Mouse (Mus musculus) spleen, adult 18-20 months (tissue): ENCODE data around the gene Cwc27.

Experiments used
- DNase-seq, 2 experiments: peaks; one replicate each; pipeline ENCODE4 v3.0.0; 2022; ENCODE audit warnings: mixed read lengths in 2 of 2

The Cwc27 gene

DNA sequence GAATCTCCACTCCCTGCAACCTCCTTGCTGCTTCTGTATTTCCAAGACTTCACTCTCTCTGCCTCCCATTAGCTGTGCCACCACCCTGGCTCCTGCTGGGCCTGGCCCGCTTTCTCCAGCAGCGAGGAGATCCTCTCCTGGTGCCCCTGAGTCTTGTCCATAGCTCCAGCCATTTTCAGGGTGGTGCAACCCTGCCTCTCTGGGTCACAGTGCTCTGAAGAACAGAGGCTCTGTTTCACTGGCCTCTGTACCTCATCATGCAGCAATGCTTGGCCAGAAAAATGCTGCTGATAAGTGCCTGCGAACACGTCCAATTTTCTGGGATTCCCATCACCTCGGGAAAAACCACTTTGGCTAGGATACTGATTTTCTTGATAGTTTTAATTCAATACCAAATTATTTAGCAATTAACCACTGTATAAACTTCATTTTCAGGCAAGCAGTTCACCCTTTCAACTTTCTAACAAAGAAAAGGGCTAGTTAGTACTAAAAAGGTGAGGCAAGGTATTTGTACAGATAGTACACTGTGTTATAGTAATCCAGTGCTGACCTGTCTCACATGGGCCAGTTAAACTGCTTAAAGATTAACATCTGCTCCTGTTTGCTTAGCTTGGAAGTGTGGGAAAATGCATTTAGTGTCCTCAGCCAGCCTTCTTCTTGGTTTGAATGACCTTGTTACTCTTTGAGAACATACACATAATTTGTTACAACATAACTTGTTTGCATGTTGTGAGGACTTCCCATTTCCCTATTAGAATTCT lies 176.1 kb downstream of the Cwc27 start:
- no peak for DNase-seq

DNA sequence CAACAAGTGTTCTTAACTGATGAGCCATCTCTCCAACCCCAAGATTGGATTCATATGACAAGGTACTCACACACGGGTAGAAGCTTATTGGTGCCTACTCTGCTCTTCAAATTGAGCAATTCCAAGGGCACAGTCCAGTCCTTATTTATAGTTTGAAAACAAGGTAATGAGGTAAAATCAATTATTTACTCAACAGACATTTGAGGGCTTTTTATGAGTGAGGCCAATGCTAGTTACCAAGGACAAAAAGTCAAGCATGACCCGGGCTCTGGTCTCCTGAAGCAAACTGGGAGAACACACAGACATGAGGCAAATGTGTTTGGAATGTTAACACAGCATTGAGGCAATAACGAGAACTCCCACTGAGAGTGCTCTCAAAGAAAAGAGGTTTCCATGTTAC lies 178.0 kb downstream of the Cwc27 start:
- no peak for DNase-seq

DNA sequence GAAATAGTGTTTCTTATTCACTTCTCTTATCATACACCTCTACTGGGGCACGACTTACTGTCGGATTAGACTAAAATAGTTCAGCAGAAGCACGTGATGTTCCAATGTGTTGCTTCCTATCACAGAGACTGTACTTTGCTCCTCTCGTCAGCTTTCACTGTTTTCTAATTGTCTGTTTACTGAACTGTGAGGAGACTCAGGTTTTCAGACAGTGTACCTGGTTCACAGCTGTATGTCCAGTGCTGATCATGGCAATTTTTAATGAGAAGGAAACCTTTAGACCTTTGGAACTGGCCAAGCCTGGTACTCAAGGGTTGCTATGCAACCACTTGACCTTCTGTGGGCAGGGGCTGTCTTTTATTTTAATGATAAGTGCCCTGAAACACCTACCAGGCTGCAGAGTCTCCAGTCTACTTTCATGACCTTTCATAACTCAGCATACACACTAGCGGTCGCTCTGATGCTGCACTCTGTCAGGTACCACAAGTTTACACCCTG lies 180.9 kb downstream of the Cwc27 start:
- DNase-seq = no peak

DNA sequence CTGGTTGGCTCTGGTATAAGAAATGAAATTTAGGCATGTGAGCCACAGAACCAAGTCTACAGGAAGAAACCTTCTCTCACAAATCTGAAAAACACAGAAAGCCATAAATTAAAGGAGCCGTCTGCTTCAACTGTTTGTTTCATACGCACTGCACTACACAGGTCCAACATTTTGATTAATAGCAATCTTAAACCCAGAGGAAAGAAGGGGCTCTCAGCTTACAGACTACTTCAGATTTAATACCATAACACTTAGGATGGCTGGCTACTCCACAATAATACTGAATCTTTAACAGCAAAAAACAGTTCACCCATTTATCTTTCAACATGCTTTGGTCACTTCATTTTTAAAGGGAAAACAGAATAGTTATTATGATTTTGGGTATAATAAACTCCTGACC lies 182.2 kb downstream of the Cwc27 start:
- no peak for DNase-seq

DNA sequence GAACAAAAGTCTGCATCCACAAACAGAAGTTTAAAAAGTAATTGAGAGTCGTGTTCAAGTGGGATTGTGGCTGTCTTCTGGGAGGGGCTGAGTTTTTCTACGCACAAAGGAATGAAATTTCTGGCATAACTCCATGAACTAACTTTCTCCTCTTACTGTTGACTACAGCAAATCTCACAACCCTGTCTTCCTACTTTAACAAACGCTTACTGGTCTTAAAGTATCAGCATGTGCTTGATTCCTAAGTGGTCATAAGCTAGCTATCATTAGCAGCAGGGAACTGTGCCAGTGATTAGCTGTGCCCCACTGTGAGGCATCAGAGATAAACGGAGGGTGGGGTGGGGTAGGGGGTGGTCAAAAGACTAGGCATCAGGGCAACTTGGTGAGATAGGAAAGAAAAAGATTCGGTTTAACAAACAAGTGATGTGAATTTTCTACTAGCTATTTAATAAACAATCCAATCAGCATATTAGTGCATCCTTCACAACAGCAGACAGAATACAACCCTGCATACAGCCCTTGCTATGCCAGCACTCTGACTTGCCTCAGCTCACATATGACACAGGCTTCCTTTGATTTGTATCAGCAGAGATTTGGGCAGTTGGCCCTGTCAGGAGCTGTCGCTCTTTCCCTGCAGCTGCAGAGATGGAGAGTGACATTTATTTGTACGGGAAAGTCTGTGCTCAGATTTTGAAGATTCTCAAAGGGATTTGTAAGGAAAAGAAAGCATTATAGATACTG lies 184.3 kb downstream of the Cwc27 start:
- DNase-seq = no peak

DNA sequence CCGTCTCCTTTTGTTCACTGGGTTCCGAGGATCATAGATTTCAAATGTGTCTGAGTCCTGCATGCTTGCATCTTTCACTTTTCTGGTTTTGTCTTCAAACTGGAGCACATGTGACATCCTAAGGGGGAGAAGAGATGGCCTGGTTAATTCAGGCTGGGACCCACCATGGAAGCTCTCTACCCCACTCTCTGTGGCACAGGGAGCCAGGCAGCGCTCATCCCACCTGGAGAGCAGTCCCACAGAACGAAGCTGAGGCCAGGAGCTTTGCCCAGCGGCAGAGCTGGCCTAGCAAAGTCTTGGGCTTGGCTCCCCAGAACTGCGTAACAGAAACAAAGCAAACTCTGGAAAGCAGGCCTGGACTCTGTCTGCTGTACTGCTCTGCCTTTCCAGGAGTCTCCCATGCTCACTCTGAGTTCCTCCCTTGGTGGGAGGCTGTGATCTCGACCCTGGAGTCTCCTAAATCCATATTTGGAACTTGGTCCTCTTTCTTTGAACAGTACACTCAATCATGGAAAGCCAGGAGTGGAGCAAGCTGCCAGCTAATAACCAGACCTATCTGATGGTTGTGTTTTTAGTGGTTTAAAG lies 185.2 kb downstream of the Cwc27 start:
- DNase-seq = no peak

DNA sequence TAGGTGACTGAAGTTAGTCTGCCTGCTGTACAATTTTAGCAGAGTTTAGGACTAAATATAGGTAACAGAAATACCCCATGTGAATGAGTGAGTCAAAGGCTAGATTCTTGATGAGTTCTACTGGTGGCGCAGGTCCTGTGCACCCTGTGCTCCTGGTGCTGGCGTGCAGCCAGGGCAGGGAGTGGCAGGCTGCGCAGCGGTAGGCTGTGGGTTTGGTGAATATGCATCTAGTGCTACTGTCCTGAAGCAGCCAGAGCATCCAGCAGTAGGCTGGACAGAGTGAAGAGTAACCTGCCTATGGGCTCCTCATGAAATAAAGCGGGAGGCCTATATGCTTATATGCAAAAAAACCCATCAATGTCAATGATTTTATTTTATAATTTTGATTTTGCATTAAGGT lies 186.1 kb downstream of the Cwc27 start:
- no peak for DNase-seq

DNA sequence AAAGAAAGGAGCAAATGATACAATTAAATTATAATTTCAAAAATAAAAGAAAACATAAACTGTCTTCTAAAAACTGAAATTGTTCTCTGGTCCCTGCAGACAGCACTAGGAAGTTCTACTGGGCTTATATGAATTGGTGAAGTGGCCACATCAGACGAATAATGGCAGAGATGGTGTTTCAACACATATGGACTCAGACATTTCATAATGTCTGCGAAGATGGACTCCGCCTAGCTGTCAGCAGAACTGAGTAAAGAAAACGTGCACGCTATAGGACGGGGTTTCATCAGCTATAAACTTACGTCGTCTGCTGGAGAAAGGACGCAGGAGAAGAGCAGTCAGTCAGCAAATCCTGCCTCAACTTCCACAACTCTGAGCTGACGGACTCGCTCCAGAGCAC lies 187.3 kb downstream of the Cwc27 start:
- DNase-seq = no peak

DNA sequence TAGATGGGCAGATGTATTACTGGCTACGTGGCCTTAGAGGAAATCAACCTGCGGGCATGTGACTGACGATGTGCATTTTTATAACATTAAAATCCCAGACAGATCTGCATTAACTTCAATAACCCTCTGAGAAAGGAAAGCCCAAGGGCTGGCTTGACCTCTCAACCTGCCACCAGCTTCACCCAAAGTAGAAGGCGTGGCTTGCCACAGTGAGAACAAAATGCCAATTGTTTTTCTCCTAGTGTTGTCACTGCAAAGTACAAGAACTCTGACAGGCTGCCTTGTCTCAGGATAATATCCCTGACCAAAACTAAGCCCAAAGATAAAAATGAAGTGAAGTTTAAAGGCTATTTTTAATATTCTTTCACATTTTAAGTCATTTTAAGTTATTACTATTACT lies 188.9 kb downstream of the Cwc27 start:
- DNase-seq = no peak

DNA sequence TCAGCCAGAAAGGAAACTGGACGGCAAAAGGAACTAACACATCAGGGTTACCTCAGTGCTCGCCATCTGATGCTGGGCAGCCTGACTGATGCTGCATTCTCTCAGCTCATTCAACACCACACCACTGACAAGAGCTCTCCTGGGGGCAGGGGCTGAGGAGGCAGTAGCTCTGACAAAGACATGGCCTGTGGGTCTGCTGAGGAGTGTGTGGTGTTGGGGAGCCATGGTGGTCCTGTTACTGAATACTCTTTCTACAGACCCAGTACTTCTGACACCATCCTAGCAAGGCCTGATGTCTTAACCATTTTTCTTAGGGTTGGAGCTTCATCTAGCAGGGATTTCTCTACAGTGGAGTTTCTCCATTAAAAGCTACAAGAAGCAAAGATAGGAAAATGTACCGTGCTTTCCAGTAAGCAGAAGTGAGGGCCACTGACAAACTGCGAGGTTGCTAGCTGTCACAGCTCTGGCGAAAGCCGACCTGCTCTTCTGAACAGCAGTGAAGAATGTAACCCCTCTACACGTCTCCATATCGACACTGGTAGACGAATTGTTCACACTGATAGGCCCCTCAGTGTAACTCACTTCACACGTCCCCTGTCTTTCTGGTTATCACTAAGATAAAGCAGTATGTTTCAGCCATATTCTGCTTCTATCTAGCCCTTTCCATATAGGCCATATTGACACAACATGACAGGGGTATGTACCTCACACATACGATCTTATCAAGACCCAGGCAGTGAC lies 189.6 kb downstream of the Cwc27 start:
- no peak for DNase-seq

DNA sequence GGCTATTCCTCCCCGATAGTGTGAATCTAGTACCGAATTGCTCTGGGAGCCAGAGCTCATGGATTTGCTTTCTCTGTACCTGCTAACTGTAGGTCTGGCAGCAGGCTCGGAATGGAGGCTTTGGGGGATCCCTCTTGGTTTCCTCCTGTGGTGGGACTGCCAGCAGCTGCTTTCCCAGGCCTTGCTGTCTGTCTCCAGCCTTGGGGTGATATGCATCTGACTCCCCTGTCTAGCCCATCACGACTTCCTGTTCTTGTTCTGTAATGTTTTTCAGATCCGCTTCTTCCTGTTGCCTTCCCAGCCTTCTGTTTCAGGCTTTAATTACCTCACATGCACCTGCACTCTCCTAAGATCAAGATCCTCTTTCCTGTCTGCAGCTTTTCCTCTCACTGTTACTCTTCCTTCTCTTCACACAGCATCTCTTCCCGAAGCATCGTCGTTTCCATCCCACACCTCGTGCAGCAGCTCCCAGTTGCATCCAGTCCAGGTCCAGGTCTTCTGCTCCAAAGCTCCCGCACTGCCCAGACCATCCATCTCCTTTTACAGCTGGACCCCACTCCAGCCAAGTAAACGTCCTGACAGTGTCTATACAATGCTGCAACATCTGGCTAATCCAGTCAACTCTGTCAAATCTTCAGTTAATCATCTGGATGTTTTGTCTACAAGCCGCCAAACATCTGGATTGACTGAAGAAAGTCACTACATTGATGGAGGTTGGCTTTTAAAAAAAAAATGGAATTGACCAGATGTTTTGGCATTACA lies 193.6 kb downstream of the Cwc27 start:
- no peak for DNase-seq

DNA sequence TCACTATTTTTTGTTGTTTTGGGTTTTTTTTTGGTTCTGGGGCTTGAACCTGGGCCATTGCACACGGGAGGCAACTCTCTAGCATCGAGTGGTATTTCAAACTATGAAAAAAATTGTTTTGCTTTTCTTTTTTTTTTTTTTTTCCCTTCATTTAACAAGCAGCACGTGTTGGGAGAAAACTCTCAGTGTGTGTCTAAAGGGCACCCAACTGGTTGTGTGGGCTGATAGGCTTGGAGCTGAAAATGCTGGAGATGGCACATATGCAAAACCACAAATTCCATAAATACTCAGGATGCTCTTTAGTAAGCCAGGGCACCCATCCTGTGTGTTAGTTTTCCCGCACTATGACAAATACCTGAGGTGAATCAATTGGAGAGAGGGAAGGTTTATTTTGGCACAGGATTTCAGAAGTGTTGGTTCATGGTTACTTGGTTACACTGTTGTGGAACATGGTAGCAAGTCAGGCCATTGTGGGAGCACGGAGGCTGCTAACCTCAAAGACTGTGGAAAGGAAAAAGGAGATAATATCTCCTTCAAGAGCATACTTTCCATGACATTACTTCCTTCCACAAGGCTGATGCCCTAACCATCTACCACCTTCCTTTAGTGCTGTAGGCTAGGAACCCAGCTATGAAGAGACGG lies 194.7 kb downstream of the Cwc27 start:
- no peak for DNase-seq

DNA sequence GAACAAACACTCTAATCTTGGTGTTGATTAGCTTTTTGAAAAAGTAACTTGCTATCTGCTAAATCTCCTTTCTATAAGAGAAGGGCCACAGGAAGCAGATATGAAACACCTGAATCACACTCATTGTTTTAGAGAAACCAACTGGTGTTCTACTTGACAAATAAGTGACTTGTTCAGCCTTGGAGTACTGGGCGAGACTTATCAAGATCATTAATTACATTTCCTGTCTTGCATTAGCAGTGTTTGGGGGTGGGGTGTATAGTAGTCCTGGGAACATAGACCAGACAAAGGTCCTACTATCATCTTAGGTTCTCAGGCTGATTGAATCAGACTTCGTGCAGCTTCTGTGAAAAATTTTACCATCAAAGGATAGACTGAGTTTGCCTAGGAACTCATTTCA lies 196.5 kb downstream of the Cwc27 start:
- DNase-seq = no peak

DNA sequence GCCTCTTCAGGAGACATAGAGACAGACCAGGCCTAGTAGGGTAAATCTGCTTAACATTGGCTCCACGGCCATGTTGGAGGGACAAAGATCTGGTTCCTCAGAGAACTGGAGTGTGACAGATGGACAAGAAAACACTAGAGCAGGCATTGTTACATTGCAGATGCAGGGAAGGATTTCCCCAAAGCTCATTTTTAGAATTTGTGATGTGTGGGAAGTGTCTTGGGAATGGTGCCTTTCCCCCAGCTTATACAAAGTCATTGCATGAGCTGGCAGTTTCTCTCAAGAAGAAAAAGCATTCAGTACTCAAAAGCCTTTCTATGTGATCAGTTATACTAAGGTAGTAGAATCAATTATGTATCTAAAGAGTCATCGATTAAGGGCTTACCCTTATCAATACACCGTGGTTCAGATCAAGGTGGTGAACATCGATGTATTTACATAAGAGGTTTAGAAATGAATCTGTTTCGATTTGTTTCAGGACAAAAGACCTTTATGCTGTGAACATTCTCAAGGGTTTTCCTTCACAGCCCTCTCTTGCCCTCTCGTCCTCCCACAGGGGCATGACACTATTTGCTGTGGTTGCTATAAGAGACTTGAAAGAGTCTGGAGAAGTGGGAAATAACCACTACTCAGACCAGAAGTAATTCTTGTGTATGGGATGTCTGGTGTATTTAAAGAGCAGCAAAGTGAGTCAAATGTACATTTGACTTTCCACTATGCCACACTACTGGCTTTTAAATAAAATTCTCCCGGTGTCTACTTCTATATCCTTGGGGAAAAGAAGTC lies 197.2 kb downstream of the Cwc27 start:
- no peak for DNase-seq

DNA sequence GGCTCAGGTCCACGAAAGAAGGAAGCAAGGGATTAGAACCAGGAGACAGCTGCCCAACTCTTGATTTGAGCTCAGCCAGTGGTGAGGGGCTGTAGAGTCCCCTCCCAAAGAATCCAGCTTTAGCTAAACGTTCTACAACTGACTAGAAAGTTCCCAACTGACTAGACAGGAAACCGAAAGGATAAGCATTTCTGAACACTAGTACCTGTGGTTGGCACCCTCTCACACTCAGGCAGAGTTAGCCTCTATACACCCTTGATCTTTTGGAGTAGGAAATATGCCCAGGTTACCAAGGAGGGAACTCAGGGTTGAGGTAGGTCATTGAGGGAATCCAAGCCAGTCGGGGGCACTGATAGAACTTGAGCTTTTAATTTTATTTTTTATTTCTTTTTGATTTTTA lies 199.7 kb downstream of the Cwc27 start:
- DNase-seq = no peak

DNA sequence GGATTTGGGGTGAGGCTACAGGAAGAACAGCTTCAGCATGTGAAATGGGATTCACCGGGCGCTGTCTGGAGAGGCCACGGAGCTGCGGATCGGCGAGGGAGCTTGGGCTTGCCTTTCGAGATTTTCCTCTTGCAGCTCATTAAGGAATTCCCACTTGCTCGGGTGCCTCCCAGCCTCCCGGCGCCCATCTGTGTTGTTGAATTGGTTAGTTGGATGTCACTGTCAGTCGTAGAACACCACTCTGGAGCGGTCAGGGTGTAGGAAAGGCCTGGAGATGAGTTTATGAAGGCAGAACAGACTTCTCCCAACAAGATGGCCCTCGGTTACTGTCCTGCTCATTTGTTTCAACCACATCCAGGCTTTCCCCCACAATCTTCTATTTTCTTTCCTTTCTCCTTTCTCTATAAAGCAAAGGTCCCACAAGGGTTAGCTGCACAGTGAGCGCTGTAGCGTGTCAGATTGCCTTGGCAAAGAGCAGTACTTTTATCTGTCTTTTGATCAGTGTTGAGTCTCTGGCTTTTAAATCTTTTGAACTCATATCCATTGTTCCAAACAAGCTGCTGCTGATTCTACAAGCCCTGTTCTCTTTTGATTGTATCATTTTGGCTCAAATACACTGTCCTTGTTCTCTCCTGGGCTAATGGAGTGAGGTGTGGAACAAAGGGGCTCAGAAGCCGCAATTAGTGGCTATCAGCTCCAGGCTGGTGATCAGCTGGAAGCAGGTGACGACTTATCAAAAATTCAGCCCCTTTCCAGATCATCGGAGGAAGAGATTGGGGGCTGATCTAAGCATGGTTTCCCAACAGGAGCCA lies 200.7 kb downstream of the Cwc27 start:
- DNase-seq = no peak

DNA sequence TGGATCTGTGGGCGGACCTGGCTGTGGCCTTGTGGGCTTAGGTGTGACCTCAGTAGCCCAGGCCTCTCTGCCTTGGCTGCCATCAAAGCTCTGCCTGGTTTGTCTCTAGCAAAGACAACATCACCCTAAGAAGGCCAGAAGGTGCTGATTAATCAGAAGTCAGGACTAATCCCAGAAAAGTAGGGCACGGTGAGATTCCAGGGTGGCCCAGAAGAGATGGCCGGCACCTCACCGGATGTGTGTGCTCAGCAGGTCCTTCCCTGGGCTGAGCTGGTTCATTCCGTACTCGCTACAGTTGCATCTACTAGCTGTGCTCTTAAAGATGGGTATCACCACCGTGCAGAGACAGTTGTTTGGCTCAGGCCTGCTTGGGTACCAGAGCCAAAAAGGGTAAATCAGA lies 201.8 kb downstream of the Cwc27 start:
- no peak for DNase-seq

DNA sequence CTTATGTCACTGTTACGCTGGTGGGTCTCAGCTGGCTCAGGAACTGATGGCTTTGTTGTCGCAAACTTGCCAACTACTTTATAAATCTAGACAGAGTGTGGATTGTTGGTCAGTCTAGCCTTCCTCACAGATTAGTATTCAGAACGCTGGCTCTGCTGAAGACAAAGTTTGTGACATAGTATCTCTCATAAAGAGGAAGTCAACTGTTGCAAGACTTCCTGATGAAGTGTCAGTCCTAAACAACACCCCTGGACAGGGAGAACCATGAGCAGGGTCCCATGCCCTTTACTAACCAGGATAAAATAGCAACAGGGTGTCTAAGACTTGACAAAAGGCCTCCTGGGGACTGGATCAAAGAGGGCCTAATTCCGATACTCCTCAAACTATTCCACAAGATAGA lies 205.6 kb downstream of the Cwc27 start:
- no peak for DNase-seq

DNA sequence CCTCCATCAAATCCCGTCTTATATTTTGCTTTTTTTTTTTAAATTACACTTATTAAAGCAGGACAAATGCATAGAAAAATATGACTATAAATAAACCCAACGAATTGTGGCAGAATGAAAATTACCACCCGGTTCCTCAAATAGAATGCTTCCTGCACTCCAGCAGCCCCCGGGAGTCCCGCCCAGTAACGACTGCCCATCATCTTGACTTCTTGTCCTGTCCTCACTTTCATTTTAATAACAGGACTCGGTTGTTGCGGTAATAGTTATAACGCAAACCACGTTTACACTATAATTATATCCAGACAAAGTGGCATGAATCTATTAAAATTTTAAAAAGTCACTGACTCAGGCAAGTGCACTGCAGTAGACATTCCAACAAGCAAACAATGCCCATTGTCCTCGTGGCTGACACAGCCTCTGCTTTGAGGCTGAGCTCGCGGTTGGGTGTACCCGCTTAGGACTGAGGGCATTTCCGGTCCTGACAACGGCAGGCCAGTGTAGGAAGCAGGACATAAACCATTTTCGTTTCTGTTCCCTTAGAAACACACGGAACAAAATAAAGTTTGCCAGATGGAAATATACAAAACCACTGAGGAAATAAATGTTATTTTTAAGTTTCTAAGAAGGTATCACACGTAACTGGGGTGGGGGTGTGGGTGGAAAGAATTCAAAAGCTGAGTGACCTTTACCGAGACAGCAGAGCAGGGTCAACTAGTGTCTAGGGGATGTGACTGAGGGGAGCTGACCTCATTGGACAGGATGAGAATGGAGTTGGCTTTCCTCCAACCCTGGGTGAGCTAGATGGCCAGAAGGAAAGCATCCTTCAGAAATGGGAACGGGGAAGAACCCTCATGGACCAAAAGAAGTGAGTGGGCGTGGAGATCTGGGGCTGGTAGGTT lies 206.5 kb downstream of the Cwc27 start:
- DNase-seq = peak in 1 of 2 experiments; percentile 28
